Mouse (Mus musculus): Measurements from ENCODE around the gene Tctex1d1. TPM values are rescaled to one million over a fixed set of nuclear protein-coding genes. Genes with fewer than 3 reads are reported as not detected.

The Tctex1d1 gene
- polyA plus RNA-seq, 2 experiments, result 0.17 to 0.25 TPM

- DNase-seq (ENCODE audit: low read depth in 3 of 3, low spot score in 3 of 3), result no peak
- 64% methylated on average over 4 of the region's 4 CpGs for WGBS (ENCODE audit: insufficient replicate concordance)
- no peak overlapping the region for H3K27ac ChIP-seq
- H3K4me3 ChIP-seq (ENCODE audit: insufficient read depth in 1 of 2, low read depth in 2 of 2, low read length in 2 of 2), result no peak overlapping the region
- TF ChIP-seq CTCF (IDR thresholded peaks at IDR 0.05; ENCODE audit: low read depth), result no peak
- H3K9ac ChIP-seq (replicated peaks), result no peak overlapping the region
- no peak overlapping the region for H3K4me2 ChIP-seq (ENCODE audit: low read depth)
- no peaks in the 10 kb centered on the region for H3K27me3 ChIP-seq (ENCODE audit: control insufficient read depth, insufficient read depth, low read length)
- H3K9me3 ChIP-seq (ENCODE audit: control insufficient read depth, low read length), result no peaks in the 10 kb centered on the region
- H3K36me3 ChIP-seq (replicated peaks; ENCODE audit: control insufficient read depth, insufficient read depth, low read depth), result no peaks in the 10 kb centered on the region
- no peak for ATAC-seq (ENCODE audit: insufficient read depth)
- no peaks in the 10 kb centered on the region for H3K4me1 ChIP-seq (replicated peaks; ENCODE audit: control insufficient read depth in 2 of 2, insufficient read depth in 2 of 2, low read length in 1 of 2)
Observed at GRCm38 (mm10) chr4:102990016-102990415, 11.6 kb downstream of the Tctex1d1 start.

GRCm38 (mm10) chr4:102990595-102991340 lies 12.4 kb downstream of the Tctex1d1 start:
- Histone ChIP-seq H3K9ac (replicated peaks) (no peak overlapping the region), H3K27me3 (ENCODE audit: control insufficient read depth, insufficient read depth, low read length) (no peaks in the 10 kb centered on the region), H3K4me2 (ENCODE audit: low read depth) (no peak overlapping the region), H3K27ac (no peak overlapping the region), H3K9me3 (ENCODE audit: control insufficient read depth, low read length) (no peaks in the 10 kb centered on the region), H3K4me1 (replicated peaks; ENCODE audit: control insufficient read depth in 2 of 2, insufficient read depth in 2 of 2, low read length in 1 of 2) (no peaks in the 10 kb centered on the region), H3K36me3 (replicated peaks; ENCODE audit: control insufficient read depth, insufficient read depth, low read depth) (no peaks in the 10 kb centered on the region), H3K4me3 (ENCODE audit: insufficient read depth in 1 of 2, low read depth in 2 of 2, low read length in 2 of 2) (no peak overlapping the region)
- no peak for TF ChIP-seq CTCF (IDR thresholded peaks at IDR 0.05; ENCODE audit: low read depth)
- TF ChIP-seq EP300 (IDR thresholded peaks at IDR 0.05; ENCODE audit: low read depth), result no peak
- WGBS (ENCODE audit: insufficient replicate concordance), result 66% methylated on average over 11 of the region's 11 CpGs
- ATAC-seq (ENCODE audit: insufficient read depth), result no peak
- DNase-seq (ENCODE audit: low read depth in 3 of 3, low spot score in 3 of 3), result no peak

- H3K9me3 ChIP-seq (ENCODE audit: control insufficient read depth, low read length), result no peaks in the 10 kb centered on the region
- H3K4me3 ChIP-seq (ENCODE audit: insufficient read depth in 1 of 2, low read depth in 2 of 2, low read length in 2 of 2), result no peak overlapping the region
- no peak overlapping the region for H3K27ac ChIP-seq
- DNase-seq (ENCODE audit: low read depth in 3 of 3, low spot score in 3 of 3) (no peak), ATAC-seq (ENCODE audit: insufficient read depth) (no peak)
- no peaks in the 10 kb centered on the region for H3K36me3 ChIP-seq (replicated peaks; ENCODE audit: control insufficient read depth, insufficient read depth, low read depth)
- H3K4me1 ChIP-seq (replicated peaks; ENCODE audit: control insufficient read depth in 2 of 2, insufficient read depth in 2 of 2, low read length in 1 of 2), result no peaks in the 10 kb centered on the region
- H3K4me2 ChIP-seq (ENCODE audit: low read depth), result no peak overlapping the region
- TF ChIP-seq EP300 (IDR thresholded peaks at IDR 0.05; ENCODE audit: low read depth) (no peak), CTCF (IDR thresholded peaks at IDR 0.05; ENCODE audit: low read depth) (no peak)
- no peaks in the 10 kb centered on the region for H3K27me3 ChIP-seq (ENCODE audit: control insufficient read depth, insufficient read depth, low read length)
- 72% methylated on average over 3 of the region's 3 CpGs for WGBS (ENCODE audit: insufficient replicate concordance)
- H3K9ac ChIP-seq (replicated peaks), result no peak overlapping the region
Observed at GRCm38 (mm10) chr4:102991685-102992084, 13.3 kb downstream of the Tctex1d1 start.

GRCm38 (mm10) chr4:103004681-103005080 lies 26.3 kb downstream of the Tctex1d1 start:
- H3K4me2 ChIP-seq (ENCODE audit: low read depth), result no peak overlapping the region
- no peaks in the 10 kb centered on the region for H3K36me3 ChIP-seq (replicated peaks; ENCODE audit: control insufficient read depth, insufficient read depth, low read depth)
- 72% methylated on average over 4 of the region's 4 CpGs for WGBS (ENCODE audit: insufficient replicate concordance)
- DNase-seq (ENCODE audit: low read depth in 3 of 3, low spot score in 3 of 3), result no peak
- H3K4me1 ChIP-seq (replicated peaks; ENCODE audit: control insufficient read depth in 2 of 2, insufficient read depth in 2 of 2, low read length in 1 of 2), result peaks cover 0 to 5% of the 10 kb centered on the region in 2 experiments; a peak in 1 of 4 replicates
- no peak for ATAC-seq (ENCODE audit: insufficient read depth)
- H3K4me3 ChIP-seq (ENCODE audit: insufficient read depth in 1 of 2, low read depth in 2 of 2, low read length in 2 of 2), result no peak overlapping the region
- H3K9ac ChIP-seq (replicated peaks), result no peak overlapping the region
- no peak for TF ChIP-seq EP300 (IDR thresholded peaks at IDR 0.05; ENCODE audit: low read depth)
- TF ChIP-seq CTCF (IDR thresholded peaks at IDR 0.05; ENCODE audit: low read depth), result no peak
- no peaks in the 10 kb centered on the region for H3K9me3 ChIP-seq (ENCODE audit: control insufficient read depth, low read length)
- H3K27me3 ChIP-seq (ENCODE audit: control insufficient read depth, insufficient read depth, low read length), result no peaks in the 10 kb centered on the region
- no peak overlapping the region for H3K27ac ChIP-seq

- 61% methylated on average over 15 of the region's 15 CpGs for WGBS (ENCODE audit: insufficient replicate concordance)
- DNase-seq (ENCODE audit: low read depth in 3 of 3, low spot score in 3 of 3) (no peak), ATAC-seq (ENCODE audit: insufficient read depth) (no peak)
- Histone ChIP-seq H3K4me2 (ENCODE audit: low read depth) (no peak overlapping the region), H3K27me3 (ENCODE audit: control insufficient read depth, insufficient read depth, low read length) (no peaks in the 10 kb centered on the region), H3K4me3 (ENCODE audit: insufficient read depth in 1 of 2, low read depth in 2 of 2, low read length in 2 of 2) (no peak overlapping the region), H3K27ac (no peak overlapping the region), H3K9ac (replicated peaks) (no peak overlapping the region), H3K9me3 (ENCODE audit: control insufficient read depth, low read length) (no peaks in the 10 kb centered on the region), H3K4me1 (replicated peaks; ENCODE audit: control insufficient read depth in 2 of 2, insufficient read depth in 2 of 2, low read length in 1 of 2) (peaks cover 0 to 5% of the 10 kb centered on the region in 2 experiments; a peak in 1 of 4 replicates), H3K36me3 (replicated peaks; ENCODE audit: control insufficient read depth, insufficient read depth, low read depth) (no peaks in the 10 kb centered on the region)
- TF ChIP-seq EP300 (IDR thresholded peaks at IDR 0.05; ENCODE audit: low read depth) (no peak), CTCF (IDR thresholded peaks at IDR 0.05; ENCODE audit: low read depth) (no peak)
Observed at GRCm38 (mm10) chr4:103005190-103005945, 27.0 kb downstream of the Tctex1d1 start.

All from liver, embryonic 14.5 days (tissue).